Mouse (Mus musculus) kidney, postnatal 0 days (tissue): ENCODE results near the gene Vps53. TPM values are rescaled to one million over a fixed set of nuclear protein-coding genes. Genes with fewer than 3 reads are reported as not detected.
A peak's percentile ranks its signal among the peaks of the same experiment; 100 is the strongest.

Experiments
- ATAC-seq: fragments of 200-750 bp; cut with Nextera tagmentation; replicated peaks from 2 replicates; pipeline ENCODE4 v1.8.0; 2017; ENCODE audit warnings: low read depth, moderate number of reproducible peaks, moderate TSS enrichment, moderate library complexity; ENCODE audit not compliant: low FRiP score
- DNase-seq: peaks from one replicate; pipeline ENCODE4 v3.0.0-alpha.2; 2016; ENCODE audit warnings: low spot score
- H3K27ac ChIP-seq: fragments of 300-500 bp; sonication (generic); 2 replicates; pipeline ENCODE4 v1.5.1; 2014; ENCODE audit warnings: mild to moderate bottlenecking
- H3K27me3 ChIP-seq: fragments of 300-500 bp; sonication (generic); 2 replicates; pipeline ENCODE4 v1.6.1; 2014; ENCODE audit warnings: low read length, mixed read lengths; ENCODE audit not compliant: insufficient read depth
- H3K36me3 ChIP-seq: fragments of 300-500 bp; sonication (generic); 2 replicates; pipeline ENCODE4 v1.6.1; 2014; ENCODE audit warnings: low read length, mixed read lengths; ENCODE audit not compliant: insufficient read depth
- H3K4me1 ChIP-seq: fragments of 300-500 bp; sonication (generic); replicated peaks from 2 replicates; pipeline ENCODE4 v1.6.1; 2014; ENCODE audit warnings: antibody characterized with exemption, low read length, mixed read lengths; ENCODE audit not compliant: insufficient read depth
- H3K4me2 ChIP-seq: fragments of 300-500 bp; sonication (generic); 2 replicates; pipeline ENCODE4 v1.6.1; 2014; ENCODE audit warnings: mild to moderate bottlenecking, low read length, moderate library complexity, mixed read lengths
- H3K4me3 ChIP-seq: fragments of 300-500 bp; sonication (generic); replicated peaks from 2 replicates; pipeline ENCODE4 v1.5.1; 2014; ENCODE audit warnings: low read depth, low read length
- H3K9ac ChIP-seq: fragments of 300-500 bp; sonication (generic); 2 replicates; pipeline ENCODE4 v1.6.1; 2014; ENCODE audit warnings: low read depth, low read length
- H3K9me3 ChIP-seq: fragments of 300-500 bp; sonication (generic); replicated peaks from 2 replicates; pipeline ENCODE4 v1.6.1; 2016; ENCODE audit warnings: low read length, inconsistent platforms, mixed read lengths
- CTCF ChIP-seq: IDR thresholded peaks from 2 replicates; pipeline ENCODE4 v1.5.1; 2016; ENCODE audit warnings: antibody characterized with exemption, low read depth, mild to moderate bottlenecking, moderate library complexity
- WGBS: fragments of 180-500 bp; shearing (Covaris S2); extraction: QIAGEN DNeasy Blood & Tissue Kit; methylation state at CpG from one replicate; pipeline ENCODE4 v1.1.7; 2014; 5-methylcytosine and 5-hydroxymethylcytosine counted together
- polyA plus RNA-seq: library from polyadenylated mRNA; unstranded; fragments of >200 nt; fragmentation: Nextera tagmentation; extraction: Ambion mirVana; gene quantifications from 2 replicates; pipeline ENCODE4 v1.2.1, GENCODE M21; 2015

The Vps53 gene
- polyA plus RNA-seq, 1 experiment from 2014 or later, result 39.0 TPM

DNA sequence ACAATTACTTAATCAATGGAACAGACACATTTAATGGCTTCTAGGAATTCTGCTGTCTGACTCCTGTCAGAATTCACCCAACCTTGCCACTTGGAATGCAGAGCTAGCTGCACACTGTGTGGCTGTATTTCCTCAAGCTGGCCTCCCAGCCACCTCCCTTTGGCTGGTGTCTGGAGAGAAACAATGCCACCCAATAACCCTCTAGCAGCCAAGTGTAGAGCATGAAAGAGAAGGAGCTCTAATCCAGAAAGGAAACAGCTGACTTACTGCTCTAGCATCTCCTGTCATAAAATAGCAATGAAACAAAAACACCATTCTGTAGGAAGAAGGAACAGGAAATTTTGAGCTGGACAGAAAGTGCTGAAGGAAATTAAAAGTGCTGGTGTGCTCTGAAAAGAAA, 78.3 kb downstream of the Vps53 start:
- DNase-seq (peak; percentile 65), ATAC-seq (no peak)
- H3K27ac ChIP-seq, result peak overlapping the region; percentile 61
- H3K9ac ChIP-seq, result no peak overlapping the region
- H3K4me3 ChIP-seq, result no peak overlapping the region
- H3K4me2 ChIP-seq, result no peak overlapping the region
- no peak for TF ChIP-seq CTCF
- no peaks in the 10 kb centered on the region for H3K27me3 ChIP-seq
- peaks cover 8% of the 10 kb centered on the region; the same call in 1 of the 2 replicates for H3K4me1 ChIP-seq
- no peaks in the 10 kb centered on the region for H3K36me3 ChIP-seq
- H3K9me3 ChIP-seq, result no peaks in the 10 kb centered on the region

DNA sequence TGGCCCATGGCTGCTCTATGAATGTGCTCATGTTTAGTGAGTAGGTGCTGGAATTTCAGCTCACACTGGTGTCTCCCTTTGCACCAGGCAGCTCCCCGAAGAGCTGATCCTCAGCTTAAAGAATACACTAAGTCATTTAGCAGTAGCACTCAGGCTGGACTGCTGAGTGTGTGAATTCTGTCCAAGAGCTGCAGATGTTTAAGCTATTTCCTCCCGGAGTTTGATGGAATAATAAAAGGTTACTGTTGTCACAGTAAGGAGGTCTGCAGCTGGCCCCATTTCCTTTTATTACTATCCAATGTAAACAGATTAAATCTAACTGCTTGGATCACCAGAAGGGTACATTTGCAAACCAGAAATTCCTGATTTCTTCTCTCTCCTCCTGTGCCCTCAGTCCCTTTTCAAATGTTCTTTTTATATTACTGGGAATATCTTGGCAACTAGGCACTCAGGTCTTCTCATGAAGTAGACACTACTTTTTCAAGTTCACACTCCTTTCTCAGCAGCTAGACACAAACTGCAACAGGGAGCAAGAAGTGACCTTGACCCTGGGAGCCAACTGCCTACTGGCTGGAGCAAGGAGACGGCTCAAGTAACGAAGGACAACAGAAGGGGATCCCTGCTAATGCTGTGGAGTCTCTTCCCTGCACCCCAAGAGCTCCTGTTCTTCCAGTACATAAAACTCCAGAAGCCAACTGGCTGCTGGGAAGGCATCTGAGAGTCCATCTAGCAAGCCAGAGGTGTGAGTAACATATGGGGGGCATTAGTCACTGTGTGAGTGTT, 80.1 kb downstream of the Vps53 start:
- Histone ChIP-seq H3K36me3 (no peaks in the 10 kb centered on the region), H3K4me2 (no peak overlapping the region), H3K9ac (no peak overlapping the region), H3K4me1 (peaks cover 8% of the 10 kb centered on the region; the same call in 1 of the 2 replicates), H3K4me3 (no peak overlapping the region), H3K9me3 (no peaks in the 10 kb centered on the region), H3K27me3 (no peaks in the 10 kb centered on the region), H3K27ac (peak overlapping the region; percentile 38)
- DNase-seq (peak; percentile 91), ATAC-seq (no peak)
- TF ChIP-seq CTCF, result no peak
- 11% methylated on average over 4 of the region's 4 CpGs for WGBS

DNA sequence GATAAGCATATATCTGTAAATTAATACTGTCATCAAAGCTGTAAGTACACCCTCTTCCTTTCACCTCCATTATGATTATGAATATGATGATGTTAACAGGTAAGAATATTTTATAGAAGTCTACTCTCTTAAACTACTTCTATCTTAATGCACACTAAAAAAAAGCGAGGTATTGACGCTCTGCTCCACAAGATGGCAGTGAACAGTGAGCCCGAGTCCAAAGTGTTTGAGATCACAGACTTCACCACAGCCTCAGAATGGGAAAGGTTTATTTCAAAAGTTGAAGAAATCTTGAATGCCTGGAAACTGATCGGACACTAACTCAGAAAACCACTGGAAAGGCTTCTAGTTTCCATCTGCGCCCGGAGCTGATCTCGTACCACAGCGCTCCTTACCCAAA, 85.8 kb downstream of the Vps53 start:
- peak; percentile 63 for TF ChIP-seq CTCF
- Histone ChIP-seq H3K27me3 (no peaks in the 10 kb centered on the region), H3K36me3 (no peaks in the 10 kb centered on the region), H3K9me3 (no peaks in the 10 kb centered on the region), H3K4me3 (no peak overlapping the region), H3K9ac (no peak overlapping the region), H3K4me1 (no peaks in the 10 kb centered on the region), H3K27ac (no peak overlapping the region), H3K4me2 (no peak overlapping the region)
- WGBS, result 86% methylated on average over 8 of the region's 8 CpGs
- no peak for ATAC-seq
- peak; percentile 48 for DNase-seq

DNA sequence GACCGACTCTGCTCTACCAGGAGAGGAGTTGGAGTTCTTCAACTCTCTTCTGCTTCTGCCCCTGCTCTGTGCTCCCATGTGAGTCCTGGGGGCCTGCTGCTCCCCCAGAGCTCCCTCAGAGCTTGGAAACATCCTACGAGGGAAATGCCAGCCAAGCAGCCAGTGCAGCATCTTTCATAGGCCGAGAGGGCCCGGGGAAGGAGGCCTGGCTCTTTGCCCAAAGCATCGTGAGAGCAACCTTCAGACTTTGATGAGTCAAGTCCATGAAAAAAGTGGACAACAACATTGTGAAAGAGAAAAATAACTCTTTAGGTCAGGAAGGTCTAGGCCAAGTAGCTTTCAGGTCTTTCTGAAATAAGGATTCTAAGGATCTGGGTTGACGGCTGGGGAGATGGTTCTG, 89.7 kb downstream of the Vps53 start:
- H3K4me2 ChIP-seq, result no peak overlapping the region
- no peak overlapping the region for H3K4me3 ChIP-seq
- 67% methylated on average over 6 of the region's 6 CpGs for WGBS
- no peaks in the 10 kb centered on the region for H3K4me1 ChIP-seq
- H3K9me3 ChIP-seq, result no peaks in the 10 kb centered on the region
- H3K36me3 ChIP-seq, result no peaks in the 10 kb centered on the region
- H3K27ac ChIP-seq, result no peak overlapping the region
- H3K9ac ChIP-seq, result no peak overlapping the region
- no peak for ATAC-seq
- no peak for TF ChIP-seq CTCF
- H3K27me3 ChIP-seq, result no peaks in the 10 kb centered on the region
- DNase-seq, result no peak

DNA sequence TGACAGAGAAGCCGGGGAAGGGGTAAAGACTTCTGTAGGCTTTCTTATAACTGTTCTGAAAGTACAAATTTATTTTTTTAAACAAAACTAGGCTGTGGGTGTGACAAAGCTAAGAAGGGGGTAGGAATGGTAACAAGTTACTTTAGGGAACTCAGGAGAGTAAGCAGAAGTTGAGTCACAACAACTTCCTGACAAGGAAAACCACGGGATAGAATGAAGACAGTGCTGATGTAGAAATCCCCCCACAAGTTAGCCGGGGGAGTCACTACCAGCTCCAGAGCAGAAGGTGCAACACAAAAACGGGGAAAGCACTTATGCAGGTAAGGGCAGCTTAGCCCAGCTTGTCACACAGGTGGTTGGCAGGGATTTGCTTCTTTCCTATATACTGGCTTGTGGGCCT, 90.9 kb downstream of the Vps53 start:
- DNase-seq (no peak), ATAC-seq (no peak)
- Histone ChIP-seq H3K27ac (no peak overlapping the region), H3K9me3 (no peaks in the 10 kb centered on the region), H3K4me1 (no peaks in the 10 kb centered on the region), H3K4me2 (no peak overlapping the region), H3K9ac (no peak overlapping the region), H3K36me3 (no peaks in the 10 kb centered on the region), H3K27me3 (no peaks in the 10 kb centered on the region), H3K4me3 (no peak overlapping the region)
- TF ChIP-seq CTCF, result no peak
- 75% methylated on average over 4 of the region's 4 CpGs for WGBS

DNA sequence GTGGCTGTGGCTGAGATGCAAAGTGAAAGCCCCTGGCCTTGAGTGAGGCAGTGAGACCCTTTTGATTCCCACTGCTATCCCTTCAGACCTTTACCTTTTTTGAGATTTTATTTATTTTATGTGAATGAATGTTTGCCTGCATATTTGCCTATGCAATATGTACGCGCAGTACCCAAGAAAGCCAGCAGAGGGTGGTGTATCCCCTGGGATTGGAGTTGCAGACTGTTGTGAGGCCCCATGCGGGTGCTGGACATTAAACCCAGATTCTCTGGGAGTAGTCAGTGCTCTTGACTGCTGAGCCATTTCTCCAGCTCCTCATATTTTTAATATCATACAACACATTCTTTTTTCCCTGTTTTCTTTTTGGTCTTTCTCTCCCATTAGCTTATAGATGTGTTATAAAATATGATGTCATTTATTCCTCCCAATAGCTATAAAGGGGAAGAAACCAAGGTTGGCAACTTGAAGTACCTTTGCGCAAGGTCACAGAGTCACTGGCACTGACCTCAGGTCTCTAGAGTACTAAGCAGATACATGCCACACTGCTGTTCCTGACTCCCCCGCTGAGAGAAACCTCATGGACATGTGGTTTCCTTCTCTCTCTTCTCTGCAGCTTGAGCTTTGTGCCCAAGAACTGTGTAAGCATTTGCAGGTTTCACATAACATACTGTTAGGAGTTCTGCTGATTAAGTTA, 93.4 kb downstream of the Vps53 start:
- no peak overlapping the region for H3K9ac ChIP-seq
- H3K36me3 ChIP-seq, result 0 out of 2 replicates have a peak, but pooled peaks cover 9% of the 10 kb centered on the region
- no peak for DNase-seq
- ATAC-seq, result no peak
- no peaks in the 10 kb centered on the region for H3K4me1 ChIP-seq
- H3K27ac ChIP-seq, result no peak overlapping the region
- WGBS, result 79% methylated on average over 5 of the region's 5 CpGs
- no peaks in the 10 kb centered on the region for H3K9me3 ChIP-seq
- TF ChIP-seq CTCF, result peak; percentile 88
- H3K27me3 ChIP-seq, result no peaks in the 10 kb centered on the region
- H3K4me2 ChIP-seq, result no peak overlapping the region
- H3K4me3 ChIP-seq, result no peak overlapping the region
